Mouse (Mus musculus): ENCODE data around the gene Cfl2. TPM values are rescaled to one million over a fixed set of nuclear protein-coding genes. Genes with fewer than 3 reads are reported as not detected.
"Not testable (repeated sequence)": the region's sequence is repeated elsewhere in the genome, so short reads cannot be mapped to it uniquely, and the experiment has no call there.

Cfl2 gene
- total RNA-seq (2021), result 100 to 1,000 TPM; 509 to 516 TPM

DNA sequence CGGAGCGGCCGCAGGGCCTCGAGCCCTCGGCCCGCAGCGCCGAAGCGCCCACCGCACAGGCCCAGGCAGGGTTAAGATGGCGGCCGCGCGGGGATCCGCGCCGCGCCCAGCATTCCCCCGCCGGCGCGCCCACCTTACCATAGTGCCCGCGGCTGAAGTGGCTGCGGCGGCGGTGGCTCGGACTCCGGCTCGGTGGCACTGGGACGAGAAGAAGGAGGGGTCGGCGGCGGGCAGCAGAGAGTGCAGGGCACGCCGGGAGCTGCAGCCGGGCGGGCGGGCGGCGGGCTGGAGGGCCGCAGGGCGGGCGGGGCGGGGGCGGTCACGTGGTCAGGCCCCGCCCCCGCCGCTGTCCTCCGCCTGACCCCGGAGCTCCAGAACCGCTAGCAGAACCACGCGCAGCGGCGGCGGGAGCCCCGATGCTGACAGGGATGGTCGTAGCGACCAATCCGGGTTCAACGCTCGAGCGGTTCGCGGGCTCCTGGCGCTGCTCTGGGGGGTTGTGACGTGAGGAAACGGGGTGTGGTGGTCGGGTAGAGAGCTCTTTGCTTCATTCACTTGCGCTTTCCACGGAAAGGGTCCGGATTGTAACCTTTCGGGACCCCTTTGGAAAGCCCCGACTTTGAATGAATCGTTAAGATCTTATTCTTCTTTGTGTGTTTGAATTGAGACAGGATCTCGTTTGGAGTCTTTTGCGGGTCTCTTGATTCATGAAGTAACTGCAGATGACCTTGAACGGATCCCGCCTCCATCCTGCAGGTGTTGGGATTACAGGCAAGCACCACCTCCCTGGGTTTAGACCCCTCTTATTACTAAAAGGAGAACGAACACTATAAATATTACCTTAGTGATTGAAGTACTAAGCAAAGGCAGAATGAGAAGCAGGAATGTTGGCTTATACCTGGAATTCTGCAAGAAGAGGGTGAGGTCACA lies at the start of gene Cfl2:
Gene Cfl2 (minus strand): TSS at position 272 of the 930 bp plus-strand sequence.
- peak; percentile 92 for DNase-seq

DNA sequence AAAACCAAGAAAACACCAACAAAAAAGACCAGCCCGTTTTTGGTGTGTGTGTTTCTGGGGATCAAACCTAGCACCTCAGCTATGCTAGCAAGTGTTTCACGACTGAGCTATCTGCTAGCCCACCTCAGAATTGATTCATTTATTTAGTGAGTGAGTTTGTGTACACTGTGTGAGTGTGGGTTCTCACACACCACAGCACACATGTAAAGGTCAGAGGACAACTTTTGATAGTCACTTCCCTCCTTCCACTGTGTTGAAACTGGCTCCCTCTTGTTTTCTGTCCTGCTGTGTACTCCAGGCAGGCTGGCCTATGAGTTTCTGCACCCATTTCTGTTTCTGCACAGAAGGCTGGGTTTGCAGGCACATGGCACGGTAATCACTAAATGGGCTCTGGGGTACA lies 47.7 kb upstream of the Cfl2 start:
- no peak for DNase-seq

DNA sequence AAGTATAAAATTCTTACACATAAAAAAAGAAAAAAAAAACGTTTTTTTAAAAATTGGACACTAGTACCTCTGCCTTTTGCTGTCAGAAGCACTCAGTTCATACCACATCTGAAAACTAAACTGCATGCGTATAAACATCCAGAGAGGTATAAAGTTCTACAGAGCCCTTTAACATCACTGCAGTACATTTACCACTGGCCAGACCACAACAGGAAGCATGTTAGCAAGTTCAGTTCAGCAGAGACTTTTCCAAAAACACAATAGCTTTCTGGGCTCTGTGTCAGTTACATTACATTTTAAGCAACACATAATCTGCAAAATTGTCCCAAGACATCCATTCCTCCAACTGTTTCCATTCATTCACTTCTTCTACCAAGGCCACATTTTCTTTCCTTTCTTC lies 29.9 kb upstream of the Cfl2 start:
- not testable (repeated sequence) for DNase-seq

DNA sequence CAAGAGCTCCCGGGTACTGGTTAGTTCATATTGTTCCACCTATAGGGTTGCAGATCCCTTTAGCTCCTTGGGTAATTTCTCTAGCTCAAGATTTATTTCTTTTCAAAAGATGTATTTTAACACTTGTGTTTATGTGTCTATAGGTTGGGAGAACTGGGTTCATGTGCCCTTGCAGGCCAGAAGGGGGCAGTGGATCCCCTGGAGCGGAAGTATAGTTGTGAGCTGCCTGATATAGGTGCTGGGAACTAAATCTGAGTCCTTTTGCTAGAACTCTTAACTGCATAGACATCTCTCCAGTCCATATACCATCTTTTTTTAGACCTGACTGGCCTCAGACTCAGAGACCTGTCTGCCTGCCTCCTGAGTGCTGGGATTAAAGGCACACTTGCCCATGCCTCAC lies 27.7 kb upstream of the Cfl2 start:
- DNase-seq, result no peak

DNA sequence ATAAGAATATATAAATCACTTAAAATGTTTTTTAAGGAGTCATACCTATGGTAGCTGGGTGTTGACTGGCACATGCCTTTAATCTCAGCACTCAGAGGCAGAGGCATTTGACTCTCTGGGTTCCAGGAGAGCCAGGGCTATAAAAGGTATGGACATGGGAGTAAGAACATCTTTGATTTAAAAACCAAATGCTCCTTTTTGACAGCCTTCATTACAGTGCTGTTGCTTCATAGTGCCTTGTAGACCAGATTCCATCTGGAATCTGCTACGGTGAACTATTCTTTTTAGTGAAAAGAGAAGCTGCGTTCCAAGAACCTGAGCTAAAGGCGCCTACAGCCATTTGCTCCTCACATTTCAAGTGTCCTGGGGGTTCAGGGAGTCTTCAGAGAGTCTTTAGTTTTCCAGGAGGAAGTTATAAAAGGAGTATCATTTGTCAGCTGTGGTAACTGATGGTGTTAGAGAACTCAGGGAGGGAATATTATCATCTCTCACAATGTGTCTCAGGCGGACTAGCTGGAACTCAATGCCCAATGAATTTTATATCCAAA lies 25.0 kb upstream of the Cfl2 start:
- no peak for DNase-seq

DNA sequence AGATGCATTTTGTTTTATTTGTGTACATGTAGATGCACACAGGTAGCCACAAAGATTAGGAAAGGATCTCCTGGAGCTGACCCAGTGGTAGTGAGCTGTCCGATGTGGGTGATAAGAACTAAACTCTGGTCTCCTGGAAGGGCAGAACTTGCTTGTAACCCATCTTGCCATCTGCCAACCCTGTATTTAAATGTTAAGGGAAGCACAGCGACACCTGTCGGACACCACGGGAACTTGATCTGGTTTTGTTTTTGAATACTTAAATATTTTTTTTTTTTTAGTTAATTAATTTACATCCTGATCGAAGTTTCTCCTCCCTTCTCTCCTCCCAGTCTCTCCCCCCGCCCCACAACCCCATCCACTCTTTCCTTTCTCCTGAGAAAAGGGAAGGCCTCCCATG lies 17.0 kb upstream of the Cfl2 start:
- DNase-seq, result peak; percentile 79

DNA sequence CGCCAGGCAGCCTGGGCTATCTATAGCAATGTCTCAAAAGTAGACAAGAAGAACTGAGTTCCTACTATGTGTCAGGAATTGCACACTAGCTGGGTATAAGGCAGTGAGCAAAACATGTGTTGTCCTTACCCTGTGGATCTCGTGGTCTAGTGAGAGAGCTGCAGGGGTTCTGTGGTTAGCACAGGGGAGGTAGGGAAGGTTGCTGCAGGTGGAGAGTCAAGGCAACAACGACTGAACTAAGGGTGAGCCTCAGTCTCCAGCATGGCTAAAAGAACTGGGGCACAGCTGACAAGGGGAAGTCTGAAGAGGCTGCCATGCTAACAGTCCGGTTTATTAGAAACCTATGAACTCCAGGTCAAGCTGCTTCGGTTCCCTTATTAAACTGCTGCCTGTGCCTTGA lies 16.5 kb upstream of the Cfl2 start:
- no peak for DNase-seq

DNA sequence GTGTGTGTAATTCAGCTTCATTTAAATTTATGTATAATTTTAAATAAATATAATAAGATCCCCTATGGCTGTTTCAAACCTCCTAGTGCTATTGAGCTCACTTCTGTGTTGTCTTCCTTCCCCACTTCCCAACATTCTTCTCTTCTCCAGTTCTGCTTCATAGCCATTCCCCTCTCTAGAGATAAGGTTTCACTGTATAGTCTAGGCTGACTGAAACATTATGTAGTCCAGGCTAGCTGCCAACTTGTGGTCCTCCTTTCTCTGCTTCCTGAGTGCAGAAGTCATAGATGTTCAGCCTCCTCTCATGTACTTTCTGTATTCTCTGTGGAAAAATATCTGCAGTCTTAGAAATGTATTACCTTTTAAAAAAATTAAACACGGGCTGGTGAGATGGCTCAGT lies 15.2 kb upstream of the Cfl2 start:
- DNase-seq, result no peak

DNA sequence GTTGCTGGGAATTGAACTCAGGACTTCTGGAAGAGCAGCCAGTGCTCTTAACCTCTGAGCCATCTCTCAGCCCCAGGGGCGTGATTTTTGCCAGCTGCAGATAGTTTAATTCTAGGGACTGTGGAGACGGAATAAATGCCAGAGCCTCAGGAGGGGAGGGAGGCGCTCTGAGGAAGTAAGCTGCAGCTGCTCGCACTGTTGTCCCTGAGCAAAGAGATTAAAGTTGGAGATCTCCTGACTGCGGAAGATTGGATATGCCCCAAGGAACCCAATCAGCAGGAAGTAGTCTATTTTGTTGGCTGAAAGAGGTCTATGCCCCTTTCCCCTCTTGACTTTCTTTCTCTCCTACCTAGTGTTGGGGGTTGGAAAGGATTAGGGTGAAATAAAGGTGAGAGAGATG lies 14.2 kb upstream of the Cfl2 start:
- DNase-seq, result no peak

DNA sequence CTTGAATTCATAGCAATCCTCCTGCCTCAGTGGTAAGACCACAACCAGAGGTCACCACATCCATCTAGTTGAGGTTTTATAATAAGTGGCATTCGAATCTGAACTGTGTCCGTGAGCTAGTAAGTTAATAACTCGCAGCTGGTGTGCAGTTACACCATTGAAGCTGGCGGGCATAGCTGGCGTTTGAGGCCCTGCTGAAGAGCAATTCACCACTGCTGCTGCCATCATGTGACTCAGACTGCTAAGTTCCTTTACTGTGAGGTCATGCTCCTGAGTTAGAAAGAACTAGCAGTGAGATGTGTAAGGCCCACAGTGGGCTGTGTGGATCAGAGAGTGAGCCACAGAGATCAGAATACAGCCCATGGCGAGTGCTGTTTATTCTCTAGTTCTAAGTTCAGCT lies 12.0 kb upstream of the Cfl2 start:
- peak; percentile 53 for DNase-seq

DNA sequence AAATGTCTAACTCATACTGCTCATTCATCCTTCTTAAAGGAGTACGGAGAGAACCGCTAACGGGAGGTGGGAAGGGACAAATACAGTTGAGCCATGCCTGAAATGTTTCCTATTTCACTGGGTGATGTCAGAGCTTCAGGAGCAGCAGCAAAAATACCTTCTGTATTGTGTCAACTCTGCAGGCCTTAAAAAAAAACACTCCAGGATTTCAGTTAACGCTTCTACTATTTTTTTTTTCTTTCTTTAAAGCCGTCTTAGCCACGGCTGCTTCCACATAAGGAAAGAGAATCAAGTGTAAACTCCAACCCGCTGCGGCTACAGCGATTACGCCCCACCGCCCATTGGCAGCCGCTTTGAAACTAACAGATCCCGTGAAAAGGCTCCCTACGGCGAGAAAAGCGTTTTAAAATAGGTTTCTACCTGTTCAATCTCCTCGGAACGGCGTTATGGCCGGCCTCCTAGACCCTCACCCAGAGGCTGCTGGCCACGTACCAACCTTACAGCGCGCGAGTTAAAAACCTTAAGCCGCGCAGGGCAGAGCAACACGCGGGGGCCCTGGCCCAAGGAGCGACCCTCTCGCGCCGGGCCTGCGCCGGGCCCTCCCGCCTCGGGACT lies 579 bp downstream of the Cfl2 start:
- peak; percentile 65 for DNase-seq

DNA sequence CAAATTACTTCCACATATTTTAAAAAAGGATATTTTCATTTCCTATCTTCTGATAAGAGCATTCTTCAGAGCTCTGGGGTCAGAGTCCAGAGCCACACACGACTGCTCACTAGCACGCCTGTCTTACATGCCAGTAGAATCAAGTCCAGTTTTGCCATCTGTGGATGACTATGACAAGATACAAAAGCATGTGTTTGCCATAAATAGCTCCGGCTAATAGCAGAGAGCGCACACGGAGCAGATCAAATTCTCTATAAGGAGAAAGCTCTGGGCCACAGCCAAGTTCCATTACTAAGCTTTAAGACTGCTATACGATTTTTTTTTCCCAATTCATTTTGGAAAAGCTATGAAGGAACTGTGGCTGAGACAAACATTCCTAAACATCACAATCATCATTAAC lies 3.1 kb downstream of the Cfl2 start:
- peak; percentile 14 for DNase-seq

DNA sequence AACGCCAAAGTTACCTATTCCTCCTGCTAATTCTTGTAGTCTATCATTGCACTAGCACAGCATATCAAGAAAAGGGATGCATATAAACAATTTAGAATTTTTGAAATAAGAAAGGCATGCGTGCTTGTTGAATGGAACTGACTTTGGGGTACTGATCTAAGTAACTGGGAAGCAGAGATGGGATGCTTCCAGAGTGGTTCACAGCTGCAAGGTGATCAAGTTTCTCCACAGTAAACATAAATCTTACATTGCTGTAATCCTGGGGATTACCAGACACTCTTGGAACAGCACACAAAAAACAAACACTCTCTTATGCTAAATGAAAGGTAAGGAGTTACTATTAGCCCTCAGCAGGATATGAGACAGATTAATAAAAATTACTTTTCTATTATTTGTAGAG lies 12.1 kb downstream of the Cfl2 start:
- DNase-seq, result no peak

DNA sequence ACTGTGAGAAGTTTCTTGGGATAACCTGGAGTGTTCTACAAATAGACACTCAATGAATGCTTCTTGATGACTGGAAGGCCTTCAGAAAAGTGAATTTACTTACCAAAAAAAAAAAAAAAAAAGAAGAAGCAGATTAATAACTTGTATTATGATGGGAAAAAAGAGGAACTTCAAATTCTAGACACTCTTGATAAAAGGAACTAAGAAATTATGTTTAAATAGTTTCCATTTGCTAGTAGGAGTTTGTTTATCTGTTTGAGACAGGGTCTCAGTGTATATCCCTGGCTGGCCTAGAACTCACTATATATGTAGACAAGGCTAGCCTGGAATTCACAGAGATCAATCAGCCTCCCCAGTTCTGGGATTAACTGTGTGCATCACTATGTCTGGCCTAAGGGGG lies 18.3 kb downstream of the Cfl2 start:
- no peak for DNase-seq

DNA sequence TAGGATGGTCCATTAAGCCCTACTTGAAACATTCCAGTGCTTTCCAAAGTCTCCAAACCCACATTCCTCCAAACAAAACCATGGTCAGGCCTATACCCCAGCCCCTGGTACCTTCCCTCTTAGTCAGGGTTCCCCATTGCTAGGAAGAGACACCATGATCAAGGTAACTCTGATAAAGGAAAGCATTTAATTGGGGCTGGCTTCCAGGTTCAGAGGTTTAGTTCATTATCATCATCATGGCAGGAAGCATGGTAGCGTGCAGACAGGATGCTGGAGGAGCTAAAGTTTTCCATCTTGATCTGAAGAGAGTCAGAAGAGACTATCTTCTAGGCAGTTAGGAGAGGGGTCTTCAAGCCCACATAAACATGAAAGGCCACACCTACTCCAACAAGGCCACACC lies 21.1 kb downstream of the Cfl2 start:
- DNase-seq, result no peak

DNA sequence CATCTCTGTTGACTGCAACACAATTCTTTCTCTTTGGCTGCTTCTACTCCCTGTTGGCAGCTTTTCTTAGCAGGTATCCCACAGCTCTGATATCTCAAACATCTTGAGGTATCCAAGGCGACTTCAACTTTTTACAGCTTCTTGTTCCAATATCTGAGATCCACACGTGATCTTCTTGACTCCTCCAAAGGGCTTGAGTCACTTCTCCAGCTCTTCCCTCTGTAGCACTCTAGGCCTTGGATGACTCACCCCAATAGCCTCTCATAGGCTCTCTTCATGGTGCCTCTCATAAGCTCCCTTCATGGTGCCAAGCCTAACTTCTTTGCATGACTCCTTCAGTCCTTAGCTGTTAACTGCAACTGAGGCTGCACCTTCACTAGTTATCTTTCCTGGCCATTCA lies 22.9 kb downstream of the Cfl2 start:
- no peak for DNase-seq

DNA sequence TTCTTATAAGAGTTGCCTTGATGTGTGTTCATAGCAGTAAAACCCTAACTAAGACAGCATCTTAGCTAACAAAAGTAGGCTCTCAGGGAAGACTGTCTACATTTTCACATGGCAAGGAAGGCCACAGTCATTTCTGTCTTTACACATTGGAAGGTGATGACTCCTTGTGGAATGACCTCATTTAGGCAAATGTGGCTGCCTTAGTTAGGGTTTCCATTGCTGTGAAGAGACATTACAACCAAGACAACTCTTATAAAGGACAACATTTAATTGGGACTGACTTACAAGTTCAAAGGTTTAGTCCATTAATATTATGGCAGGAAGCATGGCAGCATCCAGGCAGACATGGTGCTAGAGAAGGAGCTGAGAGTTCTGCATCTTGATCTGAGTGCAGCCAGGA lies 23.7 kb downstream of the Cfl2 start:
- no peak for DNase-seq

DNA sequence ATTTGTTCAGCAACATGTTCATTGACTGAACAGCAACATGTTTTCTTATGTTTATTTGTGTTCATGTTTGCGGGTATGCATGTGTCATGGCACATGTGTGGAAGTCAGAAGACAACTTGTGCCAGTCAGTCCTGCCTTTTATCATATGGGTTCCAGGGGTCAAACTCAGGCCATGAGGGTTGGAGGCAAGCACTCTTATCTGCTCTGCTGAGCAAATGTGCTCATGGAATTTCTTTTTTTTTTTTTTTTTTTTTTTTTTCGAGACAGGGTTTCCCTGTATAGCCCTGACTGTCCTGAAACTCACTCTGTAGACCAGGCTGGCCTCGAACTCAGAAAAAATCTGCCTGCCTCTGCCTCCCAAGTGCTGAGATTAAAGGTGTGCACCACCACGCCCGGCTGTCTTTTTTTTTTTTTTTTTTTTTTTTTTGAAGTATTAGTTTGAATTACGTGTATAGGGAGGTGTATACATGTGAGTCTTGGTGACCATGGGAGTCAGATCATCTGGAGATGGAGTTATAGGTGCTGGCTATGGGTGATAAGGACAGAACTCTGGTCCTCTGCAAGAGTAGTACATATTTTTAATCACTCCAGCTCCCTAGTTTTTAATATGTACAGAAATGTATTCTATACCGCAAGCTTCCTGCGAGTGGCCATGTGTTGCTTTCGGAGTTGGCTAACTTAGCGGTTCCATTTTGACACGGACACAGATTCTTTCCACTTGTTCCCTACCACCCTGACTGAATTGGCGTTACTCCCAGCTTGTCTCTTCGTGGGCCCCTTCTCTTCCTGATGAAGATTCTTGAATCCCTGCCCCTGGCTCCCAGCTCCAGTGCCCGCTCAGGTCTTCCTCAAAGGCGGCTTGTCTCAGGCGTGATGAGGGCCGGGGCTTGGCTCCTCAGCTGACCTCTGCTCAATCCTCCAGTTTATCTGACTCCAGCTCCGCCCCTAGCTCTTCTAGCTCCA lies 26.8 kb downstream of the Cfl2 start:
- DNase-seq, result peak; percentile 33

DNA sequence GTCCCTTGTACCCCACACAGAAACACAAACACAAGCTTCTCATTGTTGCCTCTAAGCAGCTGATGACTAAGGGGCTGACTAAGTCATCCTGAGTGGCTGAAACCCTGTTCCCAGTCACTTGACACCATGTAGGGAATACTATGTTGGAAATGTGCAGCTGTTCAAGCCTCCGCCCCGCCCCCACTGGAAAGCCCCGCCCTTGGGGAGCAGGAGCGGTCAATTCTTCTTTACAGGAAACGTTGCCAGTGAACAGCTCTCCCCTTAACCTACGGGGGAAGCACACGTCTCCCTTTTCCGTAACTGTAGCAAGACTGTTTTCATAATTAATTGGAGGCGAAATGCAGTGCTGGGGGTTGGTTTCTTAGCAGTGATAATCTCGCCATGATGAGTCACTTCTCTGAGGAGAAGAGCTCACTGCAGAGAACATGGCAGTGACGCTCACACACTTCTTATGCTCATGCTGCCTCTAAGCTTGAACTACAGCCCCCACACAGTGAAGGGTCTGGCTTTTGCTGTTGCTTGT lies 27.7 kb downstream of the Cfl2 start:
- DNase-seq, result peak; percentile 95

DNA sequence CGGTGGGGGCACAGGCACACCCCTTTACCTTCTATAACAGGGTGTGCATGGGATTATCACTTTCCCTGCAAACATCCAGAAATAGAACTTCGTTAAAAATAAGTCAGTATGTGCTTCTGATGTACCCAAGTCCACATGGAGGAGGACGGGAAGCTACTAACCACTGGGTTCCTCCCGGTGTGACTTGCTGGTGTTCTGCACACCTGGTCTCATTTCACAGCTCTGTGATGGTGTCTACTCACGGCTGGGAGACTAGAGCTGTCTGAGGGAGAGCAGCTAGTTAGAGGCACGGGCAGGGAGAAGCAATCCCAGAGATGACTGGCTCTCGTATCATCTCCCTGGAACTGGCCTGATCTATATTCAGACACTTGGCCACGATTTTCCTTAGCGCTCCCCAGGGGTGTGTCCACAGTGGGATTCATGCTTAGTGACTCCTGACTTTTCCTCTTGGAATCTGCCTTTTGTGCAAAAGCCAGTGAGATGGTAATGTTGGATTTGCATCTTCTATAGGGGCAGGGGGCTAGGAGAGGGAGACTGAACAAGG lies 28.7 kb downstream of the Cfl2 start:
- peak; percentile 29 for DNase-seq

DNA sequence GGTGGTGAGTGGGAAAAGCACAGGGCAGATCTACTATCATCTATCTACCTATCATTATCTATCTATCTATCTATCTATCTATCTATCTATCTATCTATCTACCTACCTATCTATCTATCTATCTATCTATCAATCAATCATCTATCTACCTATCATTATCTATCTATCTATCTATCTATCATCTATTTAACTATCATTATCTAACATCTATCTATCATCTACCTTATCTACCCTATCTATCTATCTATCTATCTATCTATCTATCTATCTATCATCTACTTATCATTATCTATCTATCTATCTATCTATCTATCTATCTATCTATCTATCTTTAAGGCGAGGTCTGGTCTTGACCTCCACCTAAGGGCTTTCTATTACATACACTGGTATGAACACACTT lies 30.8 kb downstream of the Cfl2 start:
- DNase-seq, result not testable (repeated sequence)

DNA sequence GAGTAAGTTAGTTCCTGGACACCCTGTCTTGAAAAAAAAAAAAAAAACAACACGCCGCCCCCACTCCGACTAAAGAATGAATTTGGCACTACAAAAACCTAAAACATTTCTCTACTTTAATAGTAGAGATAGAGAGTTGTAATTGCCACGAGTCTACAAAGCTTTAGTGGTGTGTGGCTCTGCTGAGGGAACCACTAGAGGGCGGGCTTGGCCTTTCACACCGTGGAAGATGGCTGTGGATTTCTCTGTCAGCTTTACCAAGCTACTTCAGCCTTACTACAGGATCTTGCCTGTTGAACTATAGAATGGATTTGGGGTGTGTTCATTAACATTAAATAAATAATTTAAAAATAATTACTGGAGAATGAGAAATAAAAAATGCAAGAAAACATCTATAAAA lies 32.1 kb downstream of the Cfl2 start:
- peak; percentile 89 for DNase-seq
